Mouse (Mus musculus) liver, embryonic 14.5 days (tissue): Measurements from ENCODE around the gene Rtn4rl2. TPM values are rescaled to one million over a fixed set of nuclear protein-coding genes. Genes with fewer than 3 reads are reported as not detected.

ENCODE experiments used
- ATAC-seq: fragments of 200-750 bp; cut with Nextera tagmentation; 2 replicates; pipeline ENCODE4 v1.8.0; 2017; ENCODE audit warnings: moderate number of reproducible peaks, mild to moderate bottlenecking, moderate library complexity; ENCODE audit not compliant: insufficient read depth
- DNase-seq, 3 experiments: peaks; one replicate each; pipeline ENCODE4 v3.0.0-alpha.2; 2012 to 2013; ENCODE audit warnings: low read depth in 3 of 3, low spot score in 3 of 3
- H3K27ac ChIP-seq: fragments of 300-500 bp; sonication (generic); 2 replicates; pipeline ENCODE4 v1.5.1; 2014; ENCODE audit warnings: moderate library complexity, mild to moderate bottlenecking, control low read depth, inconsistent platforms
- H3K27me3 ChIP-seq: fragments of 300-500 bp; sonication (generic); 2 replicates; pipeline ENCODE4 v1.6.1; 2014; ENCODE audit warnings: mild to moderate bottlenecking, low read length, moderate library complexity; ENCODE audit not compliant: control insufficient read depth, insufficient read depth
- H3K36me3 ChIP-seq: fragments of 300-500 bp; sonication (generic); replicated peaks from 2 replicates; pipeline ENCODE4 v1.6.1; 2014; ENCODE audit warnings: low read depth; ENCODE audit not compliant: control insufficient read depth, insufficient read depth
- H3K4me1 ChIP-seq, 2 experiments: fragments of 200-500 bp in 1 of 2; fragments of 300-500 bp in 1 of 2; sonication (generic) in 1 of 2; replicated peaks; 2 replicates each; pipeline ENCODE4 v1.6.1; 2012 to 2014; ENCODE audit warnings: antibody characterized with exemption in 1 of 2, inconsistent platforms in 1 of 2, low read length in 1 of 2; ENCODE audit not compliant: control insufficient read depth in 2 of 2, insufficient read depth in 2 of 2
- H3K4me2 ChIP-seq: fragments of 300-500 bp; sonication (generic); 2 replicates; pipeline ENCODE4 v1.6.1; 2014; ENCODE audit warnings: low read depth, mild to moderate bottlenecking, control low read depth, moderate library complexity
- H3K4me3 ChIP-seq, 2 experiments: fragments of 200-500 bp in 1 of 2; fragments of 300-500 bp in 1 of 2; sonication (generic) in 1 of 2; 2 replicates each; pipeline ENCODE4 v1.5.1; 2012 to 2014; ENCODE audit warnings: low read depth in 2 of 2, low read length in 2 of 2, mild to moderate bottlenecking in 2 of 2, control low read depth in 1 of 2, inconsistent platforms in 1 of 2, moderate library complexity in 1 of 2; ENCODE audit not compliant: insufficient read depth in 1 of 2
- H3K9ac ChIP-seq: fragments of 300-500 bp; sonication (generic); replicated peaks from 2 replicates; pipeline ENCODE4 v1.6.1; 2014; ENCODE audit warnings: mild to moderate bottlenecking, control low read depth, moderate library complexity
- H3K9me3 ChIP-seq: fragments of 300-500 bp; sonication (generic); 2 replicates; pipeline ENCODE4 v1.6.1; 2016; ENCODE audit warnings: low read length, mixed read lengths; ENCODE audit not compliant: control insufficient read depth
- CTCF ChIP-seq: IDR thresholded peaks from 2 replicates; pipeline ENCODE4 v1.5.1; 2016; ENCODE audit warnings: antibody characterized with exemption, low read depth, control low read depth
- EP300 ChIP-seq: IDR thresholded peaks from 2 replicates; pipeline ENCODE4 v1.6.1; 2016; ENCODE audit warnings: antibody characterized with exemption, low read depth
- WGBS: fragments of 180-500 bp; shearing (Covaris S2); extraction: QIAGEN DNeasy Blood & Tissue Kit; methylation state at CpG from one replicate; pipeline ENCODE4 v1.1.7; 2014; ENCODE audit not compliant: insufficient replicate concordance; 5-methylcytosine and 5-hydroxymethylcytosine counted together
- polyA plus RNA-seq, 2 experiments: library from polyadenylated mRNA; depleted of rRNA in 1 of 2; stranded (reverse) in 1 of 2; unstranded in 1 of 2; fragments of >200 nt; fragmentation: Nextera tagmentation in 1 of 2; extraction: Ambion mirVana in 1 of 2; gene quantifications; 2 replicates each; pipeline versions ENCODE4 v1.2.1 to v1.2.3; 2012 to 2014

The Rtn4rl2 gene
- polyA plus RNA-seq, 2 experiments: 0.06 to 0.14 TPM

- WGBS: 2% methylated on average over 17 of the region's 17 CpGs
- Histone ChIP-seq H3K27ac (peak overlapping the region; percentile 98), H3K4me2 (peak overlapping the region; percentile 99), H3K4me1 (peaks cover 41 to 46% of the 10 kb centered on the region in 2 experiments), H3K27me3 (no peaks in the 10 kb centered on the region), H3K9me3 (no peaks in the 10 kb centered on the region), H3K36me3 (peaks cover 52% of the 10 kb centered on the region), H3K4me3 (peak overlapping the region; percentile 88 to 97), H3K9ac (peak overlapping the region; percentile 86)
- peak; percentile 7; the same call in 1 of the 2 replicates for ATAC-seq
- DNase-seq: no peak
- TF ChIP-seq CTCF (no peak), EP300 (no peak)
Measured at GRCm38 (mm10) chr2:84840748-84841563, 45.6 kb downstream of the Rtn4rl2 start.

- DNase-seq (peak in 1 of 3 experiments; percentile 53), ATAC-seq (peak; percentile 51)
- Histone ChIP-seq H3K27ac (peak overlapping the region; percentile 98), H3K4me3 (peak overlapping the region; percentile 88 to 97), H3K9ac (peak overlapping the region; percentile 86), H3K36me3 (peaks cover 44% of the 10 kb centered on the region), H3K9me3 (no peaks in the 10 kb centered on the region), H3K4me2 (peak overlapping the region; percentile 99), H3K4me1 (peaks cover 40 to 41% of the 10 kb centered on the region in 2 experiments), H3K27me3 (no peaks in the 10 kb centered on the region)
- no peak for TF ChIP-seq EP300
- TF ChIP-seq CTCF: 0 out of 2 replicates have a peak, but pooled peaks have one; percentile 2
- under 1% methylated on average over 54 of the region's 54 CpGs for WGBS
Measured at GRCm38 (mm10) chr2:84840016-84840747, 46.3 kb downstream of the Rtn4rl2 start.

GRCm38 (mm10) chr2:84838993-84839980 is 47.2 kb downstream of the Rtn4rl2 start:
- H3K27ac ChIP-seq: peak overlapping the region; percentile 98
- peak overlapping the region; percentile 88 to 97 for H3K4me3 ChIP-seq
- whole genome bisulfite sequencing: under 1% methylated on average over 47 of the region's 47 CpGs
- ATAC-seq (peak; percentile 51), DNase-seq (peak; percentile 68 to 71 (median 70))
- peak overlapping the region; percentile 86 for H3K9ac ChIP-seq
- H3K36me3 ChIP-seq: peaks cover 35% of the 10 kb centered on the region
- H3K4me2 ChIP-seq: peak overlapping the region; percentile 99
- no peak; the same call in 1 of the 2 replicates for TF ChIP-seq CTCF
- TF ChIP-seq EP300: no peak
- H3K27me3 ChIP-seq: no peaks in the 10 kb centered on the region
- H3K4me1 ChIP-seq: peaks cover 32 to 34% of the 10 kb centered on the region in 2 experiments
- no peaks in the 10 kb centered on the region for H3K9me3 ChIP-seq

GRCm38 (mm10) chr2:84838593-84838949 is 47.9 kb downstream of the Rtn4rl2 start, which contains the start of gene Slc43a1:
Gene Slc43a1, plus strand, starts transcription at chr2:84838850.
- no peaks in the 10 kb centered on the region for H3K27me3 ChIP-seq
- peak within 1 kb of the TSS; percentile 88 to 97 for H3K4me3 ChIP-seq

More at GRCm38 (mm10) chr2:84838593-84838949, 47.9 kb downstream of the Rtn4rl2 start, which contains the start of gene Slc43a1:
- no peak for ATAC-seq
- Histone ChIP-seq H3K27ac (peak within 1 kb of the TSS; percentile 98), H3K9ac (peak within 1 kb of the TSS; percentile 86), H3K4me2 (peak within 1 kb of the TSS; percentile 99), H3K4me1 (peaks cover 27 to 28% of the 10 kb centered on the region in 2 experiments), H3K36me3 (peaks cover 28% of the 10 kb centered on the region), H3K9me3 (no peaks in the 10 kb centered on the region)
- TF ChIP-seq EP300 (no peak), CTCF (no peak)
- WGBS: 20% methylated on average over 10 of the region's 10 CpGs
- DNase-seq: no peak
